Mouse (Mus musculus) liver, embryonic 13.5 days (tissue): Measurements from ENCODE around the gene Rcn1. TPM values are rescaled to one million over a fixed set of nuclear protein-coding genes. Genes with fewer than 3 reads are reported as not detected.

Experiments used
- ATAC-seq: fragments of 200-750 bp; cut with Nextera tagmentation; 2 replicates; pipeline ENCODE4 v1.8.0; 2017; ENCODE audit warnings: low read depth, mild to moderate bottlenecking, moderate number of reproducible peaks, moderate library complexity
- DNase-seq: peaks from one replicate; pipeline ENCODE4 v3.0.0; 2022
- H3K27ac ChIP-seq: fragments of 300-500 bp; sonication (generic); 2 replicates; pipeline ENCODE4 v1.5.1; 2015; ENCODE audit warnings: moderate library complexity, mild to moderate bottlenecking, inconsistent platforms
- H3K27me3 ChIP-seq: fragments of 300-500 bp; sonication (generic); 2 replicates; pipeline ENCODE4 v1.6.1; 2015; ENCODE audit warnings: mild to moderate bottlenecking, inconsistent platforms
- H3K36me3 ChIP-seq: fragments of 300-500 bp; sonication (generic); 2 replicates; pipeline ENCODE4 v1.6.1; 2015; ENCODE audit warnings: mild to moderate bottlenecking, inconsistent platforms
- H3K4me1 ChIP-seq: fragments of 300-500 bp; sonication (generic); replicated peaks from 2 replicates; pipeline ENCODE4 v1.6.1; 2015; ENCODE audit warnings: inconsistent platforms
- H3K4me2 ChIP-seq: fragments of 300-500 bp; sonication (generic); 2 replicates; pipeline ENCODE4 v1.6.1; 2015; ENCODE audit warnings: inconsistent platforms, mild to moderate bottlenecking, moderate library complexity
- H3K4me3 ChIP-seq: fragments of 300-500 bp; sonication (generic); replicated peaks from 2 replicates; pipeline ENCODE4 v1.5.1; 2015; ENCODE audit warnings: mild to moderate bottlenecking, inconsistent platforms
- H3K9ac ChIP-seq: fragments of 300-500 bp; sonication (generic); 2 replicates; pipeline ENCODE4 v1.6.1; 2015; ENCODE audit warnings: mild to moderate bottlenecking, inconsistent platforms
- H3K9me3 ChIP-seq: fragments of 300-500 bp; sonication (generic); replicated peaks from 2 replicates; pipeline ENCODE4 v1.6.1; 2016; ENCODE audit warnings: inconsistent platforms
- WGBS: fragments of 180-500 bp; shearing (Covaris S2); methylation state at CpG from one replicate; pipeline ENCODE4 v1.1.7; 2015; ENCODE audit not compliant: insufficient replicate concordance; 5-methylcytosine and 5-hydroxymethylcytosine counted together
- polyA plus RNA-seq: library from polyadenylated mRNA; unstranded; fragments of >200 nt; fragmentation: Nextera tagmentation; extraction: Ambion mirVana; gene quantifications from 2 replicates; pipeline ENCODE4 v1.2.1, GENCODE M21; 2015

Rcn1 gene
- polyA plus RNA-seq, 1 experiment from 2014 or later, result 29.1 TPM

GRCm38 (mm10) chr2:105417663-105418062, 18.5 kb upstream of the Rcn1 start:
- Histone ChIP-seq H3K4me3 (no peak overlapping the region), H3K27ac (no peak overlapping the region), H3K4me2 (no peak overlapping the region), H3K4me1 (peaks cover 50% of the 10 kb centered on the region), H3K27me3 (no peaks in the 10 kb centered on the region), H3K9ac (no peak overlapping the region), H3K9me3 (no peaks in the 10 kb centered on the region), H3K36me3 (no peaks in the 10 kb centered on the region)
- WGBS, result 30% methylated on average over 5 of the region's 5 CpGs
- DNase-seq (no peak), ATAC-seq (no peak)

GRCm38 (mm10) chr2:105416660-105417348, 17.7 kb upstream of the Rcn1 start:
- 64% methylated on average over 8 of the region's 8 CpGs for WGBS
- ATAC-seq (no peak), DNase-seq (no peak)
- Histone ChIP-seq H3K9ac (no peak overlapping the region), H3K9me3 (no peaks in the 10 kb centered on the region), H3K27me3 (no peaks in the 10 kb centered on the region), H3K4me1 (peaks cover 58% of the 10 kb centered on the region), H3K27ac (no peak overlapping the region), H3K4me3 (no peak overlapping the region), H3K36me3 (no peaks in the 10 kb centered on the region), H3K4me2 (no peak overlapping the region)

- Histone ChIP-seq H3K4me2 (no peak overlapping the region), H3K36me3 (no peaks in the 10 kb centered on the region), H3K9me3 (no peaks in the 10 kb centered on the region), H3K9ac (no peak overlapping the region), H3K27me3 (no peaks in the 10 kb centered on the region), H3K4me3 (no peak overlapping the region), H3K27ac (no peak overlapping the region), H3K4me1 (peaks cover 64% of the 10 kb centered on the region)
- 62% methylated on average over 7 of the region's 7 CpGs for WGBS
- DNase-seq, result no peak
- ATAC-seq, result no peak
Measured at GRCm38 (mm10) chr2:105416046-105416659, 17.0 kb upstream of the Rcn1 start.

- ATAC-seq (peak; percentile 81), DNase-seq (peak; percentile 50)
- Histone ChIP-seq H3K4me1 (peaks cover 78% of the 10 kb centered on the region), H3K9me3 (no peaks in the 10 kb centered on the region), H3K4me3 (no peak overlapping the region), H3K4me2 (peak overlapping the region; percentile 24; the same call in 1 of the 2 replicates), H3K27ac (peak overlapping the region; percentile 51), H3K36me3 (no peaks in the 10 kb centered on the region), H3K9ac (no peak overlapping the region), H3K27me3 (no peaks in the 10 kb centered on the region)
- WGBS, result 12% methylated on average over 2 of the region's 2 CpGs
Measured at GRCm38 (mm10) chr2:105414309-105414708, 15.2 kb upstream of the Rcn1 start.

- peaks cover 57% of the 10 kb centered on the region for H3K4me1 ChIP-seq
Measured at GRCm38 (mm10) chr2:105409253-105409652, 10.1 kb upstream of the Rcn1 start.

GRCm38 (mm10) chr2:105408511-105408910, 9.4 kb upstream of the Rcn1 start:
- Histone ChIP-seq H3K9ac (no peak overlapping the region), H3K27me3 (no peaks in the 10 kb centered on the region), H3K4me1 (peaks cover 50% of the 10 kb centered on the region), H3K9me3 (no peaks in the 10 kb centered on the region), H3K36me3 (no peaks in the 10 kb centered on the region), H3K27ac (no peak overlapping the region), H3K4me3 (no peak overlapping the region), H3K4me2 (peak overlapping the region; percentile 28; the same call in 1 of the 2 replicates)
- DNase-seq, result no peak
- no peak for ATAC-seq
- 84% methylated on average over 4 of the region's 4 CpGs for WGBS

More at GRCm38 (mm10) chr2:105409253-105409652, 10.1 kb upstream of the Rcn1 start:
- Histone ChIP-seq H3K27me3 (no peaks in the 10 kb centered on the region), H3K9ac (no peak overlapping the region), H3K27ac (no peak overlapping the region), H3K4me2 (peak overlapping the region; percentile 28; the same call in 1 of the 2 replicates), H3K36me3 (no peaks in the 10 kb centered on the region), H3K4me3 (no peak overlapping the region), H3K9me3 (no peaks in the 10 kb centered on the region)
- 58% methylated on average over 1 of the region's 1 CpGs for WGBS
- ATAC-seq, result peak; percentile 84
- no peak for DNase-seq

GRCm38 (mm10) chr2:105402180-105402579, 3.1 kb upstream of the Rcn1 start:
- H3K4me1 ChIP-seq, result peaks cover 40% of the 10 kb centered on the region
- H3K9ac ChIP-seq, result no peak overlapping the region
- peaks cover 13% of the 10 kb centered on the region; the same call in 1 of the 2 replicates for H3K27me3 ChIP-seq
- no peaks in the 10 kb centered on the region for H3K36me3 ChIP-seq
- WGBS, result 67% methylated on average over 2 of the region's 2 CpGs
- no peak overlapping the region for H3K4me2 ChIP-seq
- no peaks in the 10 kb centered on the region for H3K9me3 ChIP-seq
- H3K4me3 ChIP-seq, result no peak overlapping the region
- DNase-seq (no peak), ATAC-seq (no peak)
- H3K27ac ChIP-seq, result no peak overlapping the region

GRCm38 (mm10) chr2:105400558-105400957, 1.4 kb upstream of the Rcn1 start:
- no peak overlapping the region for H3K4me2 ChIP-seq
- DNase-seq (no peak), ATAC-seq (no peak)
- H3K9ac ChIP-seq, result no peak overlapping the region
- peaks cover 56% of the 10 kb centered on the region for H3K4me1 ChIP-seq
- no peaks in the 10 kb centered on the region for H3K36me3 ChIP-seq
- WGBS, result 78% methylated on average over 4 of the region's 4 CpGs
- H3K27me3 ChIP-seq, result peaks cover 13% of the 10 kb centered on the region; the same call in 1 of the 2 replicates
- no peaks in the 10 kb centered on the region for H3K9me3 ChIP-seq
- no peak overlapping the region for H3K27ac ChIP-seq
- H3K4me3 ChIP-seq, result no peak overlapping the region

- H3K9me3 ChIP-seq, result no peaks in the 10 kb centered on the region
- under 1% methylated on average over 31 of the region's 31 CpGs for WGBS
- DNase-seq (peak; percentile 26), ATAC-seq (peak; percentile 47)
- H3K36me3 ChIP-seq, result peaks cover 10% of the 10 kb centered on the region
- H3K4me3 ChIP-seq, result peak overlapping the region; percentile 80
- peak overlapping the region; percentile 87 for H3K4me2 ChIP-seq
- H3K27me3 ChIP-seq, result peaks cover 13% of the 10 kb centered on the region; the same call in 1 of the 2 replicates
- peak overlapping the region; percentile 84 for H3K9ac ChIP-seq
- peaks cover 57% of the 10 kb centered on the region for H3K4me1 ChIP-seq
- H3K27ac ChIP-seq, result peak overlapping the region; percentile 81
Measured at GRCm38 (mm10) chr2:105398636-105399084, 459 bp downstream of the Rcn1 start.

GRCm38 (mm10) chr2:105397446-105398211, 1.5 kb downstream of the Rcn1 start:
- peak overlapping the region; percentile 80 for H3K4me3 ChIP-seq
- DNase-seq, result no peak
- peaks cover 11% of the 10 kb centered on the region; the same call in 1 of the 2 replicates for H3K27me3 ChIP-seq
- H3K4me1 ChIP-seq, result peaks cover 67% of the 10 kb centered on the region
- H3K9me3 ChIP-seq, result no peaks in the 10 kb centered on the region
- peak overlapping the region; percentile 84 for H3K9ac ChIP-seq
- WGBS, result 37% methylated on average over 5 of the region's 5 CpGs
- ATAC-seq, result no peak
- H3K36me3 ChIP-seq, result peaks cover 18% of the 10 kb centered on the region
- H3K27ac ChIP-seq, result no peak overlapping the region
- peak overlapping the region; percentile 87 for H3K4me2 ChIP-seq

- H3K9me3 ChIP-seq, result no peaks in the 10 kb centered on the region
- peaks cover 33% of the 10 kb centered on the region for H3K36me3 ChIP-seq
- H3K4me1 ChIP-seq, result peaks cover 73% of the 10 kb centered on the region
- H3K27ac ChIP-seq, result no peak overlapping the region
- H3K9ac ChIP-seq, result no peak overlapping the region
- H3K27me3 ChIP-seq, result peaks cover 4% of the 10 kb centered on the region; the same call in 1 of the 2 replicates
- no peak overlapping the region for H3K4me3 ChIP-seq
- no peak for ATAC-seq
- 63% methylated on average over 9 of the region's 9 CpGs for WGBS
- no peak for DNase-seq
- H3K4me2 ChIP-seq, result no peak overlapping the region
Measured at GRCm38 (mm10) chr2:105396066-105396465, 3.1 kb downstream of the Rcn1 start.
